Mouse (Mus musculus): ENCODE measurements at regions not wholly inside any gene's neighbourhood (a gene's known extent, or its start where the extent isn't known, plus 50 kb on each side); places are given as distances from the start of the nearest gene placed in this dataset.
A peak's percentile ranks its signal among the peaks of the same experiment; 100 is the strongest.

DNA sequence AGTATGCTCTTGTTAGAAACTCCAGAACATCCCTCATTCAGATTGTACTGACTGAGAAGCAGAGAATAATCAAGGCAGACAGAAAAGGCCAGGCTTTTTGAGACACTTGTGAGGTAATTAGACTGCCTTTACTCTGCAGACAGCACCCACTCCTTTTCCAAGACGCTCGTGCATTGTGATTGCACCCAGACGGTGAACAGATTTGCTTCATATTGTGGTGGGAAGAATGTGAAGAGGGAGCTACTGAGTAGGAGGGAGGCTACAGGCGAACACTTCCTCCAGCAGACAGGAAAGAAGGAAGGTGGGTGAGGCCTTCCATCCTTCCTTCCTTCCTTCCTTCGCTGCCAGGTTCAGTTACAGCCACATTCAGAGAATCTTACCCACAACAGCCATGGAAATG is 89.9 kb upstream of the Reg3b start:
- no peaks in the 10 kb centered on the region for H3K36me3 ChIP-seq (ENCODE audit: insufficient read depth, low read length)
- TF ChIP-seq CTCF (IDR thresholded peaks at IDR 0.05; ENCODE audit: low read depth) = no peak
- H3K4me3 ChIP-seq (ENCODE audit: low read length) = no peak overlapping the region
- H3K9me3 ChIP-seq (ENCODE audit: low read length) = no peaks in the 10 kb centered on the region
- ATAC-seq (no peak), DNase-seq (ENCODE audit: low spot score) (no peak)
- H3K27ac ChIP-seq = no peak overlapping the region
- no peaks in the 10 kb centered on the region for H3K27me3 ChIP-seq (ENCODE audit: insufficient read depth, low read length)
- H3K4me1 ChIP-seq (ENCODE audit: insufficient read depth, low read length) = peaks cover 6% of the 10 kb centered on the region; the same call in 1 of the 2 replicates
- H3K9ac ChIP-seq (replicated peaks; ENCODE audit: low read length) = no peak overlapping the region
- WGBS = 80% methylated on average over 5 of the region's 5 CpGs
- no peak overlapping the region for H3K4me2 ChIP-seq (ENCODE audit: low read depth, low read length)

DNA sequence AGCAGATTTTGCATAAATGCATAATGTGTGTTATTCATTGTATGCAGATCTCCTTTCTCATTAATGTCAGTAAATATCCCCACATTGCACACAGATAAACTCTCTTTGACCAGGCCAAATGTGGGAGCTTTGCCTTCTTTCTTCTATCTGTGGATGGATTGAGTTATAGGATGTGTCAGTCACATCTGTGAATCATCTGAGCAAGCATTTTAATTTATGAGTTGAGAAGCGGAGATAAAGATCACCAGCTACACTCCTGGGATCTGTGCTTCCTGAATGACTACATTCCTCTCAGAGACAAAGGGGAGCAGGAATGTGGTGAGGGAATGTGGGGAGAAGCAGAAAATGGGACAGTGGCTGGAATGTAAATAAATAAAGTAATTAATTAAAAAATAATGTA is 75.8 kb upstream of the Reg3b start:
- H3K4me3 ChIP-seq (ENCODE audit: low read length) = no peak overlapping the region
- no peak overlapping the region for H3K27ac ChIP-seq
- 51% methylated on average over 1 of the region's 1 CpGs for WGBS
- no peak for DNase-seq (ENCODE audit: low spot score)
- H3K9ac ChIP-seq (replicated peaks; ENCODE audit: low read length) = no peak overlapping the region
- no peak overlapping the region for H3K4me2 ChIP-seq (ENCODE audit: low read depth, low read length)
- no peak for ATAC-seq
- no peaks in the 10 kb centered on the region for H3K4me1 ChIP-seq (ENCODE audit: insufficient read depth, low read length)
- TF ChIP-seq CTCF (IDR thresholded peaks at IDR 0.05; ENCODE audit: low read depth) = no peak
- H3K9me3 ChIP-seq (ENCODE audit: low read length) = no peaks in the 10 kb centered on the region
- H3K36me3 ChIP-seq (ENCODE audit: insufficient read depth, low read length) = no peaks in the 10 kb centered on the region
- H3K27me3 ChIP-seq (ENCODE audit: insufficient read depth, low read length) = no peaks in the 10 kb centered on the region

DNA sequence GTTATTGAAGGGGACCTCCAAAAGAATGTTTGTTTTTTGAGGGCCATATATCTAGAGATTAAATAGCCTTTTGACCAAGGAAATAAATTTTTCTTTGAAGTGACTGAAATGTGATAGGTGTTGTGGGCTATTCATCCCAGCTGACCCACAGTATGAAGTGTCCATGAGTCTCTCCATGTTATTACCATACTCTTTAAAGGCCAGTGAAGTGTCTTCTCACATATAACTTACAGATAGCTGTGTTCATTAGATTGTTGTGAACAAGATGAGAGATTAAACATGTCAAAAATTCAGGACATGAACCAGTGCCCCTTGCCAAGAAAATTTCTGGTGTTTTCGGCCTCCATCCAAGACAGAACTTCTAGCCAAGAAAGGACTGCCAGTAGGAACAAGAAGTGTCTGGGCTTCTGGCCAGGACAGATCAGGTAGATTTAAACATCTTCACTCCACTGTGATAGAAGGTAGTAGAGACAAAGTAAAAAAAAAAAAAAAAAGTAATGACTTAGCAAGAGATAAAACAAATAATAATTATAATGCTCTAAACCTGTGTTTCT is 67.2 kb upstream of the Reg3b start:
- no peak for TF ChIP-seq CTCF (IDR thresholded peaks at IDR 0.05; ENCODE audit: low read depth)
- DNase-seq (ENCODE audit: low spot score) = peak; percentile 63
- ATAC-seq = no peak
- Histone ChIP-seq H3K27ac (no peak overlapping the region), H3K9ac (replicated peaks; ENCODE audit: low read length) (no peak overlapping the region), H3K4me1 (ENCODE audit: insufficient read depth, low read length) (no peaks in the 10 kb centered on the region), H3K27me3 (ENCODE audit: insufficient read depth, low read length) (no peaks in the 10 kb centered on the region), H3K36me3 (ENCODE audit: insufficient read depth, low read length) (no peaks in the 10 kb centered on the region), H3K4me2 (ENCODE audit: low read depth, low read length) (no peak overlapping the region), H3K4me3 (ENCODE audit: low read length) (no peak overlapping the region), H3K9me3 (ENCODE audit: low read length) (no peaks in the 10 kb centered on the region)
- 39% methylated on average over 1 of the region's 1 CpGs for WGBS
